Mouse (Mus musculus): Measurements from ENCODE around the gene Lsamp. TPM values are rescaled to one million over a fixed set of nuclear protein-coding genes. Genes with fewer than 3 reads are reported as not detected.

Gene Lsamp
- total RNA-seq, 1 experiment: not detected

GRCm38 (mm10) chr16:40555608-40556007 is 571.4 kb downstream of the Lsamp start:
- no peaks in the 10 kb centered on the region for H3K9me3 ChIP-seq (ENCODE audit: control insufficient read depth, insufficient read depth, low read depth, low read length)
- H3K4me1 ChIP-seq (ENCODE audit: control insufficient read depth in 2 of 2, insufficient read depth in 2 of 2, low read length in 2 of 2, poor library complexity in 1 of 2): no peaks in the 10 kb centered on the region
- H3K4me3 ChIP-seq (ENCODE audit: insufficient read depth in 1 of 2, low read depth in 1 of 2, low read length in 2 of 2, poor library complexity in 1 of 2, severe bottlenecking in 1 of 2): no peak overlapping the region
- DNase-seq (ENCODE audit: low read depth, low spot score): no peak
- no peaks in the 10 kb centered on the region for H3K36me3 ChIP-seq (ENCODE audit: control insufficient read depth, insufficient read depth, low read length, poor library complexity, severe bottlenecking)
- no peak overlapping the region for H3K27ac ChIP-seq (ENCODE audit: insufficient read depth, low read depth, low read length, poor library complexity, severe bottlenecking)
- TF ChIP-seq ZNF384 (IDR thresholded peaks at IDR 0.05; ENCODE audit: low read depth, low read length): no peak
- no peak for TF ChIP-seq ZC3H11A (IDR thresholded peaks at IDR 0.05; ENCODE audit: borderline replicate concordance, low read depth, low read length)
- TF ChIP-seq HCFC1 (IDR thresholded peaks at IDR 0.05; ENCODE audit: borderline replicate concordance, insufficient read depth, low read length): no peak
- TF ChIP-seq CHD2 (IDR thresholded peaks at IDR 0.05; ENCODE audit: low read depth, low read length): no peak
- TF ChIP-seq MAFK (IDR thresholded peaks at IDR 0.05; ENCODE audit: insufficient read depth, low read depth, low read length): no peak
- in situ Hi-C loops (cut with MboI; ENCODE audit: low sequenced_read_pairs in 2 of 2, unreplicated experiment in 2 of 2): no loop called here
- no peak overlapping the region for H3K9ac ChIP-seq (ENCODE audit: insufficient read depth, low read depth, low read length, poor library complexity, severe bottlenecking)

- in situ Hi-C loops (cut with MboI; ENCODE audit: low sequenced_read_pairs in 2 of 2, unreplicated experiment in 2 of 2): no loop called here
- Histone ChIP-seq H3K36me3 (ENCODE audit: control insufficient read depth, insufficient read depth, low read length, poor library complexity, severe bottlenecking) (no peaks in the 10 kb centered on the region), H3K4me1 (ENCODE audit: control insufficient read depth in 2 of 2, insufficient read depth in 2 of 2, low read length in 2 of 2, poor library complexity in 1 of 2) (no peaks in the 10 kb centered on the region), H3K9ac (ENCODE audit: insufficient read depth, low read depth, low read length, poor library complexity, severe bottlenecking) (no peak overlapping the region), H3K9me3 (ENCODE audit: control insufficient read depth, insufficient read depth, low read depth, low read length) (no peaks in the 10 kb centered on the region), H3K27ac (ENCODE audit: insufficient read depth, low read depth, low read length, poor library complexity, severe bottlenecking) (no peak overlapping the region), H3K4me3 (ENCODE audit: insufficient read depth in 1 of 2, low read depth in 1 of 2, low read length in 2 of 2, poor library complexity in 1 of 2, severe bottlenecking in 1 of 2) (no peak overlapping the region)
- DNase-seq (ENCODE audit: low read depth, low spot score): no peak
- TF ChIP-seq ZNF384 (IDR thresholded peaks at IDR 0.05; ENCODE audit: low read depth, low read length) (no peak), CHD2 (IDR thresholded peaks at IDR 0.05; ENCODE audit: low read depth, low read length) (no peak), MAFK (IDR thresholded peaks at IDR 0.05; ENCODE audit: insufficient read depth, low read depth, low read length) (no peak), ZC3H11A (IDR thresholded peaks at IDR 0.05; ENCODE audit: borderline replicate concordance, low read depth, low read length) (no peak), HCFC1 (IDR thresholded peaks at IDR 0.05; ENCODE audit: borderline replicate concordance, insufficient read depth, low read length) (no peak)
Observed at GRCm38 (mm10) chr16:40557680-40558249, 573.6 kb downstream of the Lsamp start.

- Histone ChIP-seq H3K9ac (ENCODE audit: insufficient read depth, low read depth, low read length, poor library complexity, severe bottlenecking) (no peak overlapping the region), H3K4me1 (ENCODE audit: control insufficient read depth in 2 of 2, insufficient read depth in 2 of 2, low read length in 2 of 2, poor library complexity in 1 of 2) (no peaks in the 10 kb centered on the region), H3K4me3 (ENCODE audit: insufficient read depth in 1 of 2, low read depth in 1 of 2, low read length in 2 of 2, poor library complexity in 1 of 2, severe bottlenecking in 1 of 2) (no peak overlapping the region), H3K36me3 (ENCODE audit: control insufficient read depth, insufficient read depth, low read length, poor library complexity, severe bottlenecking) (no peaks in the 10 kb centered on the region), H3K27ac (ENCODE audit: insufficient read depth, low read depth, low read length, poor library complexity, severe bottlenecking) (no peak overlapping the region), H3K9me3 (ENCODE audit: control insufficient read depth, insufficient read depth, low read depth, low read length) (no peaks in the 10 kb centered on the region)
- DNase-seq (ENCODE audit: low read depth, low spot score): no peak
- in situ Hi-C loops (cut with MboI; ENCODE audit: low sequenced_read_pairs in 2 of 2, unreplicated experiment in 2 of 2): no loop called here
- TF ChIP-seq ZNF384 (IDR thresholded peaks at IDR 0.05; ENCODE audit: low read depth, low read length) (no peak), HCFC1 (IDR thresholded peaks at IDR 0.05; ENCODE audit: borderline replicate concordance, insufficient read depth, low read length) (no peak), ZC3H11A (IDR thresholded peaks at IDR 0.05; ENCODE audit: borderline replicate concordance, low read depth, low read length) (no peak), MAFK (IDR thresholded peaks at IDR 0.05; ENCODE audit: insufficient read depth, low read depth, low read length) (no peak), CHD2 (IDR thresholded peaks at IDR 0.05; ENCODE audit: low read depth, low read length) (no peak)
Observed at GRCm38 (mm10) chr16:40567431-40567941, 583.3 kb downstream of the Lsamp start.

- no peak for DNase-seq (ENCODE audit: low read depth, low spot score)
Observed at GRCm38 (mm10) chr16:40572085-40572745, 588.1 kb downstream of the Lsamp start.

More at GRCm38 (mm10) chr16:40572085-40572745, 588.1 kb downstream of the Lsamp start:
- in situ Hi-C loops (cut with MboI; ENCODE audit: low sequenced_read_pairs in 2 of 2, unreplicated experiment in 2 of 2): no loop called here
- H3K9me3 ChIP-seq (ENCODE audit: control insufficient read depth, insufficient read depth, low read depth, low read length): no peaks in the 10 kb centered on the region
- no peak overlapping the region for H3K27ac ChIP-seq (ENCODE audit: insufficient read depth, low read depth, low read length, poor library complexity, severe bottlenecking)
- H3K4me3 ChIP-seq (ENCODE audit: insufficient read depth in 1 of 2, low read depth in 1 of 2, low read length in 2 of 2, poor library complexity in 1 of 2, severe bottlenecking in 1 of 2): no peak overlapping the region
- H3K36me3 ChIP-seq (ENCODE audit: control insufficient read depth, insufficient read depth, low read length, poor library complexity, severe bottlenecking): no peaks in the 10 kb centered on the region
- TF ChIP-seq ZNF384 (IDR thresholded peaks at IDR 0.05; ENCODE audit: low read depth, low read length): no peak
- no peak for TF ChIP-seq HCFC1 (IDR thresholded peaks at IDR 0.05; ENCODE audit: borderline replicate concordance, insufficient read depth, low read length)
- TF ChIP-seq ZC3H11A (IDR thresholded peaks at IDR 0.05; ENCODE audit: borderline replicate concordance, low read depth, low read length): no peak
- no peak for TF ChIP-seq MAFK (IDR thresholded peaks at IDR 0.05; ENCODE audit: insufficient read depth, low read depth, low read length)
- no peak for TF ChIP-seq CHD2 (IDR thresholded peaks at IDR 0.05; ENCODE audit: low read depth, low read length)
- no peak overlapping the region for H3K9ac ChIP-seq (ENCODE audit: insufficient read depth, low read depth, low read length, poor library complexity, severe bottlenecking)
- H3K4me1 ChIP-seq (ENCODE audit: control insufficient read depth in 2 of 2, insufficient read depth in 2 of 2, low read length in 2 of 2, poor library complexity in 1 of 2): no peaks in the 10 kb centered on the region
